Mouse (Mus musculus) embryonic facial prominence, embryonic 14.5 days (tissue): ENCODE measurements around the gene Nek1. TPM values are rescaled to one million over a fixed set of nuclear protein-coding genes. Genes with fewer than 3 reads are reported as not detected.
"Not testable (repeated sequence)": the region's sequence is repeated elsewhere in the genome, so short reads cannot be mapped to it uniquely, and the experiment has no call there.

Source experiments
- ATAC-seq: fragments of 200-750 bp; cut with Nextera tagmentation; 2 replicates; pipeline ENCODE4 v1.8.0; 2017; ENCODE audit warnings: low read depth, moderate number of reproducible peaks, moderate TSS enrichment
- DNase-seq: peaks from one replicate; pipeline ENCODE4 v3.0.0-alpha.2; 2015; ENCODE audit warnings: low spot score
- H3K27ac ChIP-seq: fragments of 300-500 bp; sonication (generic); replicated peaks from 2 replicates; pipeline ENCODE4 v1.5.1; 2014; ENCODE audit warnings: low read depth, mild to moderate bottlenecking, low read length, moderate library complexity
- H3K27me3 ChIP-seq: fragments of 300-500 bp; sonication (generic); replicated peaks from 2 replicates; pipeline ENCODE4 v1.6.1; 2014; ENCODE audit warnings: low read length; ENCODE audit not compliant: control insufficient read depth, insufficient read depth
- H3K36me3 ChIP-seq: fragments of 300-500 bp; sonication (generic); 2 replicates; pipeline ENCODE4 v1.6.1; 2014; ENCODE audit warnings: low read length, mixed read lengths; ENCODE audit not compliant: control insufficient read depth, insufficient read depth
- H3K4me1 ChIP-seq: fragments of 300-500 bp; sonication (generic); 2 replicates; pipeline ENCODE4 v1.6.1; 2014; ENCODE audit warnings: antibody characterized with exemption, low read length; ENCODE audit not compliant: control insufficient read depth, insufficient read depth
- H3K4me2 ChIP-seq: fragments of 300-500 bp; sonication (generic); 2 replicates; pipeline ENCODE4 v1.6.1; 2014; ENCODE audit warnings: low read depth, mild to moderate bottlenecking, low read length, moderate library complexity, mixed read lengths
- H3K4me3 ChIP-seq: fragments of 300-500 bp; sonication (generic); 2 replicates; pipeline ENCODE4 v1.5.1; 2014; ENCODE audit warnings: low read depth, mild to moderate bottlenecking, low read length
- H3K9ac ChIP-seq: fragments of 300-500 bp; sonication (generic); 2 replicates; pipeline ENCODE4 v1.6.1; 2014; ENCODE audit warnings: low read depth, mild to moderate bottlenecking, low read length, moderate library complexity, mixed read lengths
- H3K9me3 ChIP-seq: fragments of 300-500 bp; sonication (generic); 2 replicates; pipeline ENCODE4 v1.6.1; 2016; ENCODE audit warnings: low read length; ENCODE audit not compliant: control insufficient read depth
- WGBS: fragments of 180-500 bp; shearing (Covaris S2); extraction: QIAGEN DNeasy Blood & Tissue Kit; methylation state at CpG from one replicate; pipeline ENCODE4 v1.1.7; 2014; 5-methylcytosine and 5-hydroxymethylcytosine counted together
- polyA plus RNA-seq: library from polyadenylated mRNA; unstranded; fragments of >200 nt; fragmentation: Nextera tagmentation; extraction: Ambion mirVana; gene quantifications from 2 replicates; pipeline ENCODE4 v1.2.1, GENCODE M21; 2014

Nek1 gene
- polyA plus RNA-seq, 1 experiment from 2014 or later = 23.0 TPM

DNA sequence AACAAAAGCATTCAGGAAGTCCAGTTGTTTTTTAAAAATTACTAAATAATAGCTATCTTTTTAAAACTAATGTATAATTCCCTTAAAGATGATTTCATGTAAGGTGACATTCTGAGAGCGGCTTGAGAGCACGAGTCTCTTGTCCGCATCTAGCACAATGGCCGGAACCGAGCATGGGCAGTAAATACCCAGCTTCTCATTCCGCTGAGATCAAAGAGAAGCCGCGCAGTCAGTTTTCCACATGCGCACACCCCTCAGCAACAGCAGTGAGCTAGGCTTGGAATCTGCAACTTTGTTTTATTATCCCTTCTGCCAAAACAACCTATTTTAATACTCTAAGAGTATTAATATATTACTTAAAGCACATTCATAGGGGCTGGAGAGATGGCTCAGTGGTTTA lies 16.2 kb upstream of the Nek1 start:
- ATAC-seq = no peak
- Histone ChIP-seq H3K27me3 (no peaks in the 10 kb centered on the region), H3K4me1 (peaks cover 5% of the 10 kb centered on the region; the same call in 1 of the 2 replicates), H3K9me3 (no peaks in the 10 kb centered on the region), H3K36me3 (no peaks in the 10 kb centered on the region), H3K4me2 (no peak overlapping the region), H3K27ac (no peak overlapping the region), H3K4me3 (no peak overlapping the region), H3K9ac (no peak overlapping the region)
- DNase-seq = no peak
- 83% methylated on average over 9 of the region's 9 CpGs for WGBS

DNA sequence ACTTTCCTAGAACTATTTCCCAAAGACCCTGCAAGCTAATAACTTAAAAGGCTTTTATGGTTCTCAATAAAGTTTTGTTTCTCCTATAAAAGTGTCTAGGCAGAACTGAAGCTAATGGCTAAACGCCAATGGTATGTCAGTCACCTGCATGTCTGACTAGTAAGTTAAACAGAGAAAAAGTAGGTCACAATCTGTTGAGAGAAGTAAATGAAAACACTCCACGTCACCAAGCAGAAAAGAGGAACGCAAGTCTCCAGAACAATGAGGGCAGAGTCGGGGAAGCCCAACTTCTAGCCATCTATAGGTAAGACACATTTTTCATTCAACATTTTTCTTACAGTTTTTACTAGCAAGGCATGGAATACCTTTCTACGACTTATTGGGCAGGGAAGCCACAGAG lies 14.5 kb upstream of the Nek1 start:
- H3K36me3 ChIP-seq = no peaks in the 10 kb centered on the region
- H3K27me3 ChIP-seq = no peaks in the 10 kb centered on the region
- peaks cover 7% of the 10 kb centered on the region; the same call in 1 of the 2 replicates for H3K4me1 ChIP-seq
- H3K27ac ChIP-seq = no peak overlapping the region
- H3K9me3 ChIP-seq = no peaks in the 10 kb centered on the region
- no peak overlapping the region for H3K9ac ChIP-seq
- DNase-seq (no peak), ATAC-seq (no peak)
- no peak overlapping the region for H3K4me3 ChIP-seq
- 83% methylated on average over 5 of the region's 5 CpGs for WGBS
- H3K4me2 ChIP-seq = no peak overlapping the region

DNA sequence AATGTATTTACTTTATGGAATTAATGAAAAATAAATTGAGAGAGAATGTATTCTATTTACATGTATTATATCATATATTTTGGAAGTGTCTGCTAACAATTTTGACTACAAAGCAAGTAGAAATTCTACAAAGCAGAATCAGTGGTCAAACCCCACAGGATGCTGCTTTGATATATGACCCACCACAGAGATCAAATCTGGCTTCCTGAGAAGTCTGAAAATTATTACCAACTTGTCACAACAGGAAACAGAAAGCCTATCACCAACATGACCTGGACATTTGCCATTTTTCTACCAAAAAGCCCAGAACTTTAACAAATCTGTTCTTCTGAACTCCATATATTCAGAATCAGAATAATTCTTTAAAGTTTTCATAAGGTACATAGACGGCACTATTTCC lies 11.6 kb upstream of the Nek1 start:
- no peak overlapping the region for H3K27ac ChIP-seq
- H3K36me3 ChIP-seq = no peaks in the 10 kb centered on the region
- ATAC-seq (no peak), DNase-seq (no peak)
- H3K9me3 ChIP-seq = no peaks in the 10 kb centered on the region
- no peak overlapping the region for H3K4me3 ChIP-seq
- H3K27me3 ChIP-seq = no peaks in the 10 kb centered on the region
- 18% methylated on average over 1 of the region's 1 CpGs for WGBS
- no peak overlapping the region for H3K9ac ChIP-seq
- H3K4me2 ChIP-seq = no peak overlapping the region
- peaks cover 7% of the 10 kb centered on the region; the same call in 1 of the 2 replicates for H3K4me1 ChIP-seq

DNA sequence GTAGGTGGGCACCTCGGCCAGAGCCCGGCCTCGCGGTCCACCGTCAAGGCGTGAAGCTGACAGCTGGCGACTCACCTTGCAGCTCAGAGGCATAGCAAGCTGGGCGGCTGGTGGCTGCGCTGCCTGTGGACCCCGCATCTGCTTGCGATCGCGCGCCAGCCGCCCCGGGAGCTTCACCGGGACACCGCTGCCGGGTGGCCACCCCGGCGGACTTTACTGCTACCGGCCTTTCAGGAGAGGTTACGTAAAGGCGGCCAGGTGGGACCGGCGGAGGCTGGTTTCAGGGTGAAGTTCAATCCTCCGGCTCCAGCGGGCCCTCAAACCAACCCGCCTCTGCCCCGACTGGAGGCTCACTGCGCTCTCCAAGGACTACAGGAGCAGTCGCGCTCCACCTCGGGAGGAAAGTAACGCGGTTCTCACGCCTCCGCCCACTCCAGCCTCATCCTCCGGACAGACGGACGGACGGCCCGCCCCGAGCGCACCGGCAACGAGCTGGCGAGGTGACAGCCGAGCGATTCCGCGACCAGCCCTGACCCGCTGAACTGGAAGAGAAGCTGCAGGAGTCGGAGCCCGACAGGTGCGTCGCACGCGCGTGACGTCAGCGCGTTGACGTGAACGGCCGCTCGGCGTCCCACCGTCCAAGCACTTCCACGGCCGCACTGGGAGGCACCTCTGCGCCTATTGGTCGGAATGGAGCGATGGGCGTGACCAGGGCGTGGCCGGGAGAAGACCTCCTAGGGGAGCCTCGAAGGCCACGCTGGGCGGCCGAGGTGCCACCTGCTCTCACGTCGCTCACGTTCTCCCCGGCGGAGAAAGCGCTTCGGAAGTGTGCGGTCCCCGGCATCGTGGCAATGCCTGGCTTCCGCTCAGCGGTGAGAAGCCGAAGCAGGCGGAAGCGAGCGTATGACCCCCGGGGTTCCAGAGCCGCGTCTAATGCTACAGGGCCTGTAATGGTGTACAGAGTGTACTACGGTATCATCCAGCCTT lies 10.0 kb upstream of the Nek1 start, which contains the start of gene Clcn3:
Gene Clcn3 (minus strand): TSS at position 600 of the 987 bp plus-strand sequence.
- peak within 1 kb of the TSS; percentile 88 for H3K4me3 ChIP-seq
- H3K4me1 ChIP-seq = peaks cover 7% of the 10 kb centered on the region; the same call in 1 of the 2 replicates
- peak within 1 kb of the TSS; percentile 70 for H3K27ac ChIP-seq
- under 1% methylated on average over 66 of the region's 101 CpGs for WGBS
- H3K4me2 ChIP-seq = peak within 1 kb of the TSS; percentile 95
- DNase-seq = peak; percentile 98
- no peaks in the 10 kb centered on the region for H3K36me3 ChIP-seq
- peak; percentile 100 for ATAC-seq
- H3K9me3 ChIP-seq = no peaks in the 10 kb centered on the region
- H3K9ac ChIP-seq = peak within 1 kb of the TSS; percentile 78
- H3K27me3 ChIP-seq = no peaks in the 10 kb centered on the region

DNA sequence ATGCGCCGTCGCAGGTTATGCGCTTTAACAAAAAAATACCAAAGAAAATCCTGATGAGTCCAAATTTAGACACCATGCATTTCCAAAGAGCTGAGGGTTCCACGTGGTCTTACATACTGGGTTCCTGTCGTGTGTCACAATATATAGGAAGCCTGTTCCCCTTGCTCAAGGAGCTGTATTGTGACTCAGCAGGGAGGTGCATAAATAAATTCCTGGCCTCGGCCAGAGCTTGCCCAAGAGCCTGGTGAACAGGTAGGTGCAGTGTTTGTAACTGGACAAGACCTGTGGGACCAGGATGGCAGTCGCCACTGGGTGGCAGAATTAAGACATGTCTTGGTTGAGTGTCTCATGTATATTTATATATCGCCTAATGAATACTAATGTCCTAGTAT lies 9.3 kb upstream of the Nek1 start:
- ATAC-seq = peak; percentile 32
- H3K9me3 ChIP-seq = no peaks in the 10 kb centered on the region

DNA sequence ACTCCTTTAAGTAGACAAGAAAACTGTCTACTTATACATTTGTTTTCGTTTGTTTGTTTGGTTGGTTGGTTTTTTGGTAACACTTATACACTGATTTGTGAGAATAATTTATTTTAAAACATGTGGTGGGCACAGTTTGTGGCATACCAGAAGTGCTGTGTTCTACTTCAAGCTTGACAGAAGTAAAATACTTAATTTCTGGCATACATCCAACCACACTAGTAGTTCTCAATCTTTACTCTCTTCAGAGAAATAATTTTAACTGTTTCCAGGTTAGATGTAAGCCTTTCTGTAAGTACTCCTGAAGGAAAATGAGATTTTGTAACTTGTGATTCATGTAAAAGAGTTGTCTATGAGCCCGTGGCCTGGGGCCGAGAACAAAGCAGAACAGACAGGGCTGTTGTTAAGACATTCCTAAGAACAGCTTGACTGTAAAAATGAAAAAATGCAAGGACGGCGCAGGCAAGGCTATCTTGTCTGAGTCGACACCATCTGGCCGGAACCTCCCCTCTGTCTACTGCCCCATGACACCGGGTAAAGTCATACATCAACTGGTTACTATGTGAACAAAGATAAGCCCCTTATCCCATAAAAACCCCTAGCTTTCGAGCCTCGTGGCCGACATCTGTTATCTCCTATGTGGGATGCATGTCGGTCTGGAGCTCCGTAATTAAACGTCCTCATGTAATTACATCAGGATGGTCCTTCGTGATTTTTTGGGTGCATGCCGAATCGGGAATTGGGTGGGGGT lies 8.6 kb upstream of the Nek1 start:
- not testable (repeated sequence) for H3K36me3 ChIP-seq, H3K9me3 ChIP-seq, H3K27me3 ChIP-seq, DNase-seq, H3K4me1 ChIP-seq, ATAC-seq, H3K4me3 ChIP-seq, H3K9ac ChIP-seq, H3K27ac ChIP-seq
- WGBS = 87% methylated on average over 17 of the region's 17 CpGs
- peak overlapping the region; percentile 95; the same call in 1 of the 2 replicates for H3K4me2 ChIP-seq

More for the DNA sequence above, 9.3 kb upstream of the Nek1 start:
- Histone ChIP-seq H3K4me3 (peak overlapping the region; percentile 88), H3K27ac (peak overlapping the region; percentile 12; the same call in 1 of the 2 replicates), H3K4me1 (peaks cover 7% of the 10 kb centered on the region; the same call in 1 of the 2 replicates), H3K9ac (peak overlapping the region; percentile 56), H3K4me2 (peak overlapping the region; percentile 95), H3K27me3 (no peaks in the 10 kb centered on the region), H3K36me3 (no peaks in the 10 kb centered on the region)
- WGBS = 10% methylated on average over 9 of the region's 9 CpGs
- DNase-seq = peak; percentile 70

DNA sequence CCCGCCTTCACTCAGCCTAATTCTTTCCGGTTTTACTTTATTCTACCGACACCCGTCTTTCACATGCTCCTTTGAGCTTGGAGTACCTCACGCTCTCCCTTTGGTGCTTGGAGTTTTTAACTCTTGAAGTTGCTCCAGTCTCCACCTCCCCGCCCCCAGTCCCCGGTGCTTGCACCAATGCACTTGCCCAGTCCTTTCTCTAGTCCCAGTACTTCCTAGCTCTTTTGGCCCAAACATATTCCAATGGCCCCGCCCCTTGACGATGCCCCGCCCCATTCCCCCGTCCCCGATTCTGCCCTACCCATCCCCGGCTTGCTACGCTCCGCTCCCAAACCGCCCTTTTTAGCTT lies 460 bp upstream of the Nek1 start:
- ATAC-seq = peak; percentile 90
- peak overlapping the region; percentile 90 for H3K27ac ChIP-seq
- H3K4me3 ChIP-seq = peak overlapping the region; percentile 64
- peak overlapping the region; percentile 72 for H3K9ac ChIP-seq
- DNase-seq = no peak
- no peaks in the 10 kb centered on the region for H3K27me3 ChIP-seq
- WGBS = under 1% methylated on average over 16 of the region's 16 CpGs
- no peaks in the 10 kb centered on the region for H3K9me3 ChIP-seq
- peaks cover 5% of the 10 kb centered on the region; the same call in 1 of the 2 replicates for H3K4me1 ChIP-seq
- H3K36me3 ChIP-seq = no peaks in the 10 kb centered on the region
- H3K4me2 ChIP-seq = peak overlapping the region; percentile 57

DNA sequence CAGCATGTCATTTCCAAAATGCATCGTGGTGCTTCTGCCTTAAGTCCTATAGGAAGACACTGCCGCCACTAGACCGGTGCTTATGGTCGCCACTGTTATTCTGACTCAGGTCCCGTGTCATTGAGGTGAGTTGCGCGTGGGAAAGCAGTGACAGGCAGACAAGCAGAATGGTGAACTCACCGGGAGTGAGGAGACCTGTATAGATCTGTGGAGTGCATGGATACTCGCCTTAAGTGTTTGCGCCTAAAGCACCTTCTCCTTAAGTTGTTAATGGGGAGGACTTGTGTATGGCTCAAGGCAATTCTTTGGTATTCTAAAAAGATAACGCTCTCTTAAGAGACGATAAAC lies 618 bp downstream of the Nek1 start:
- WGBS = 6% methylated on average over 12 of the region's 12 CpGs
- peak overlapping the region; percentile 90 for H3K27ac ChIP-seq
- ATAC-seq (peak; percentile 6), DNase-seq (no peak)
- H3K4me3 ChIP-seq = peak overlapping the region; percentile 64
- no peaks in the 10 kb centered on the region for H3K27me3 ChIP-seq
- H3K9me3 ChIP-seq = 0 out of 2 replicates have a peak, but pooled peaks cover 3% of the 10 kb centered on the region
- peaks cover 5% of the 10 kb centered on the region; the same call in 1 of the 2 replicates for H3K4me1 ChIP-seq
- no peaks in the 10 kb centered on the region for H3K36me3 ChIP-seq
- peak overlapping the region; percentile 72 for H3K9ac ChIP-seq
- H3K4me2 ChIP-seq = peak overlapping the region; percentile 87
